Mouse (Mus musculus) hindbrain, embryonic 14.5 days (tissue): ENCODE measurements around the gene Socs3. TPM values are rescaled to one million over a fixed set of nuclear protein-coding genes. Genes with fewer than 3 reads are reported as not detected.

ENCODE experiments used
- ATAC-seq: fragments of 200-750 bp; cut with Nextera tagmentation; 2 replicates; pipeline ENCODE4 v1.8.0; 2017; ENCODE audit warnings: moderate number of reproducible peaks, mild to moderate bottlenecking, moderate TSS enrichment, moderate library complexity; ENCODE audit not compliant: low FRiP score
- DNase-seq: peaks from one replicate; pipeline ENCODE4 v3.0.0-alpha.2; 2015; ENCODE audit warnings: low spot score
- H3K27ac ChIP-seq: fragments of 300-500 bp; sonication (generic); 2 replicates; pipeline ENCODE4 v1.5.1; 2014; ENCODE audit warnings: mild to moderate bottlenecking, moderate library complexity
- H3K27me3 ChIP-seq: fragments of 300-500 bp; sonication (generic); 2 replicates; pipeline ENCODE4 v1.6.1; 2014; ENCODE audit warnings: mild to moderate bottlenecking, low read length, mixed read lengths; ENCODE audit not compliant: control insufficient read depth, insufficient read depth
- H3K36me3 ChIP-seq: fragments of 300-500 bp; sonication (generic); replicated peaks from 2 replicates; pipeline ENCODE4 v1.6.1; 2014; ENCODE audit not compliant: control insufficient read depth, insufficient read depth
- H3K4me1 ChIP-seq: fragments of 300-500 bp; sonication (generic); replicated peaks from 2 replicates; pipeline ENCODE4 v1.6.1; 2014; ENCODE audit warnings: antibody characterized with exemption, low read length, mixed read lengths; ENCODE audit not compliant: control insufficient read depth, insufficient read depth
- H3K4me2 ChIP-seq: fragments of 300-500 bp; sonication (generic); replicated peaks from 2 replicates; pipeline ENCODE4 v1.6.1; 2014; ENCODE audit warnings: mild to moderate bottlenecking, moderate library complexity
- H3K4me3 ChIP-seq: fragments of 300-500 bp; sonication (generic); replicated peaks from 2 replicates; pipeline ENCODE4 v1.5.1; 2014; ENCODE audit warnings: mild to moderate bottlenecking, low read length
- H3K9ac ChIP-seq: fragments of 300-500 bp; sonication (generic); 2 replicates; pipeline ENCODE4 v1.6.1; 2014
- H3K9me3 ChIP-seq: fragments of 300-500 bp; sonication (generic); 2 replicates; pipeline ENCODE4 v1.6.1; 2016; ENCODE audit warnings: low read length; ENCODE audit not compliant: control insufficient read depth
- WGBS: fragments of 180-500 bp; shearing (Covaris S2); extraction: QIAGEN DNeasy Blood & Tissue Kit; methylation state at CpG from one replicate; pipeline ENCODE4 v1.1.7; 2014; 5-methylcytosine and 5-hydroxymethylcytosine counted together
- microRNA-seq: library from miRNA; unstranded; fragments of <30 nt; microRNA quantifications from one replicate; pipeline ENCODE4, GENCODE M21; 2016
- polyA plus RNA-seq: library from polyadenylated mRNA; unstranded; fragments of >200 nt; fragmentation: Nextera tagmentation; extraction: Ambion mirVana; gene quantifications from 2 replicates; pipeline ENCODE4 v1.2.1, GENCODE M21; 2014

Socs3 gene
- polyA plus RNA-seq, 1 experiment from 2014 or later, result 2.9 TPM

DNA sequence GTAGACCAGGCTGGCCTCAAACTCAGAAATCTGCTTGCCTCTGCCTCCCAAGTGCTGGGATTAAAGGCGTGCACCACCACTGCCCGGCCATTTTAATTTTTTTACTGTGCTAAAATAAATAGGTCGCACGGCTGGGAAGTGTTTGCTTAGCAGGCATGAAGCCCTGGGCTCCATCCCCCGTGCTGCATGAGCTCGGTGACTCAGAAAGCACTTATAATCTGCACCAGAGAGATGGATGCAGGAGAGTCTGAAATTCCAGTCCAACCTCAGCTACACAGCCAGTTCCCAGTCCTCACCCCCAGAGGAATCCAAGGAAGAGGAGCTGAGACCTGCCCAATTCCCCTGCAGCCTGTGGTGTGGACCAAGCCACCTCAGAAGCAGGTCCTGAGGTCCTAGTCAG is 45.4 kb downstream of the Socs3 start:
- Histone ChIP-seq H3K36me3 (no peaks in the 10 kb centered on the region), H3K4me3 (no peak overlapping the region), H3K9me3 (no peaks in the 10 kb centered on the region), H3K27me3 (no peaks in the 10 kb centered on the region), H3K9ac (no peak overlapping the region), H3K4me2 (no peak overlapping the region), H3K4me1 (no peaks in the 10 kb centered on the region), H3K27ac (no peak overlapping the region)
- DNase-seq, result no peak
- 79% methylated on average over 6 of the region's 6 CpGs for WGBS
- ATAC-seq, result no peak

- no peak for ATAC-seq
- Histone ChIP-seq H3K9me3 (no peaks in the 10 kb centered on the region), H3K4me3 (no peak overlapping the region), H3K4me1 (0 out of 2 replicates have a peak, but pooled peaks cover 3% of the 10 kb centered on the region), H3K36me3 (no peaks in the 10 kb centered on the region), H3K9ac (no peak overlapping the region), H3K4me2 (no peak overlapping the region), H3K27me3 (no peaks in the 10 kb centered on the region), H3K27ac (no peak overlapping the region)
- DNase-seq, result no peak
- 86% methylated on average over 11 of the region's 11 CpGs for WGBS
Observed at GRCm38 (mm10) chr11:117923279-117923678, 46.6 kb downstream of the Socs3 start.

DNA sequence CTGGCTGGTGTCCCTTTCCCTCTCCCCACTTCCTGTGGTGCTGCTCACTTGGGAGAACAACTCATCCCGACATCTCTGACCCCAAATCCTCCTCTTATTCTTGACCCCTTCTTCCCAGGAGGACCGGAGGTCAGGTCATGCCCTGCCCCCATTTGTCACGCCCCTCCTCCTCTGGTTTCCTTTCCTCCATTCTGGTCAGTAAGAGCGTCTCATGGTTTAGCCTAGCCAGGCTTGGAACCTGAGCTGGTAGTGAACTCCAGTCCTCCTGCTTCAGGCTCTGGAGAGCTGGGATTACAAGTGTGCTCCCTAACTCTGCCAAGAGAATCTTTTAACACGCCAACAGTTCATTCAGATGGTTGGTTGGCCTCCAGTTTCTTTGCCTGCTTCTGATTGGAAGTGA is 50.6 kb downstream of the Socs3 start:
- no peaks in the 10 kb centered on the region for H3K9me3 ChIP-seq
- H3K4me1 ChIP-seq, result 0 out of 2 replicates have a peak, but pooled peaks cover 3% of the 10 kb centered on the region
- no peak overlapping the region for H3K9ac ChIP-seq
- WGBS, result 12% methylated on average over 5 of the region's 5 CpGs
- no peaks in the 10 kb centered on the region for H3K36me3 ChIP-seq
- DNase-seq (no peak), ATAC-seq (no peak)
- H3K4me3 ChIP-seq, result no peak overlapping the region
- no peaks in the 10 kb centered on the region for H3K27me3 ChIP-seq
- H3K4me2 ChIP-seq, result no peak overlapping the region
- H3K27ac ChIP-seq, result no peak overlapping the region

DNA sequence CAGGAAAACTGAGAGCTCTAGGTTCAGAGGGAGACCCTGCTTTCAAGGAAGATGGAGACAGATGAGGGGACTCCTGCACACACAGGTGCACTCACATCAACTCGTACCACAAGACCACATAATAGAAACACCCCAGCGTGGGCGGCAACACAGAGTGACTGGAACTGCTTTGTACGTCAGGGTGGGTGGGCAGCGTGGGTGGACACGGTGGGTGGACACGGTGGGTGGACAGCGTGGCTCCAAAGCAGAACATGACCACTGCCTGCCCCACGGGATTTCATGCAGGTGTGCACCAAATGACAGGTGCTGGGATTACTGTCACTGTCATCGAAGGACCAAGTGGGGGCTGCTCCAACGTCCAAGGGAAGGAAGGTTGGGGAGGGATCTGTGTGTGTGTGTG is 51.3 kb downstream of the Socs3 start:
- H3K27ac ChIP-seq, result no peak overlapping the region
- H3K27me3 ChIP-seq, result no peaks in the 10 kb centered on the region
- H3K9ac ChIP-seq, result no peak overlapping the region
- ATAC-seq (no peak), DNase-seq (no peak)
- WGBS, result 67% methylated on average over 11 of the region's 11 CpGs
- no peak overlapping the region for H3K4me2 ChIP-seq
- H3K9me3 ChIP-seq, result no peaks in the 10 kb centered on the region
- 0 out of 2 replicates have a peak, but pooled peaks cover 3% of the 10 kb centered on the region for H3K4me1 ChIP-seq
- H3K4me3 ChIP-seq, result no peak overlapping the region
- no peaks in the 10 kb centered on the region for H3K36me3 ChIP-seq

Small RNA genes lying within 50 kb of the gene (microRNA-seq; reads per million reads assigned to microRNA genes)
- not detected for gene Mir6933

Other genes with a start within 250 kb of the Socs3 start
- gene Tmc8, start 188.0 kb downstream of the Socs3 start, polyA plus RNA-seq, result 0.48 and 0.68 TPM in 2 replicates
- gene Tmc6, start 187.8 kb downstream of the Socs3 start, polyA plus RNA-seq, result 3.3 and 4.9 TPM in 2 replicates
- gene 6030468B19Rik, start 172.4 kb downstream of the Socs3 start, polyA plus RNA-seq, result 0.24 TPM in 1 of 2 replicates, not detected in the other
- gene Gm20708, start 160.4 kb downstream of the Socs3 start, polyA plus RNA-seq, result 0.89 and 1.0 TPM in 2 replicates
- 17.6 and 18.9 TPM in 2 replicates for gene Syngr2, start 160.4 kb downstream of the Socs3 start, polyA plus RNA-seq
- gene Afmid, start 144.1 kb downstream of the Socs3 start, polyA plus RNA-seq, result 5.2 and 7.1 TPM in 2 replicates
- 14.4 and 16.3 TPM in 2 replicates for gene Tk1, start 144.0 kb downstream of the Socs3 start, polyA plus RNA-seq
- 35.5 and 36.3 TPM in 2 replicates for gene Birc5, start 120.8 kb downstream of the Socs3 start, polyA plus RNA-seq
- not detected in 2 replicates for gene Tmem235, start 109.3 kb downstream of the Socs3 start, polyA plus RNA-seq
- 2.5 and 2.6 TPM in 2 replicates for gene Tha1, start 96.6 kb downstream of the Socs3 start, polyA plus RNA-seq
- 48.1 and 56.4 TPM in 2 replicates for gene Pgs1, start 16.2 kb upstream of the Socs3 start, polyA plus RNA-seq
- 0.15 and 0.21 TPM in 2 replicates for gene Dnah17, start 160.6 kb upstream of the Socs3 start, polyA plus RNA-seq